ENCODE assay signal across 11 mouse cellular contexts in the genomic region with DNA sequence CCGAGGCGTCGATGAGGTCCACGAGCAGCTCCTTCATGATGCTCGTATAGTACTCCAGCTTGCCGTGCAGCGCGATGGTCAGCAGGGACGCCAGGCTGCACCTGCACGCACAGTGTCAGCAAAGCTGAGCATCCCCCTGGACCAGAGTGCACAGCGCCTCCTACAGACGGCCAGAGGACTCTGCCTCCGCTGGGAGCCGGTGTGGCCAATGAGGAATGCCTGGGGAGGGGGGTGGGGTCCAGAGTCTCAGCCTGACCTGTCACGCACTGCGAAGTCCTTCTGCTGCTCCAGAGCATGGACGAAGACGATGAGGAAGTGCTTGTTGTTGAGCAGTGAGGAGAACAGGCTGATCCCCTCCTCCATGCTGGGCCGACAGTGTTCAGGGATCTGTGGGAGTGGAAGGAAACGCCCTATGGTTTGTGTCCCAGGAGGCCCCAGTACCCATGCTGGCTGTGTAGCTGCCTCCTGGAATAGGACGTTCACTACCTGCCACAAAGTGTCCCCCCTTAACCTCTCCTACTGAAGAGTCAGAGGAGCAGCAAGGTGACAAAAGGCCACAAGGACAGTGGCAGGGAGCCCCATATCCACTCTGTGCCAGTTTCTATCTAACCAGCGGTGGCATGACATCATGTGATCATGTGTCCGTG. TPM values are rescaled to one million over a fixed set of nuclear protein-coding genes. Genes with fewer than 3 reads are reported as not detected.
DNase-seq lines count a peak whose midpoint lies in the region; ATAC-seq and TF ChIP-seq lines count a peak whose summit lies in the region.
"Had no signal": no experiment of that assay in that cellular context is flagged by ENCODE, and none has a peak within 500 bp of the region (broad histone marks: within the 10 kb centered on the region; RNA-seq: fewer than 3 reads in every experiment).

No protein-coding gene starts in this region.

- H3K9me3 ChIP-seq in heart, embryonic 16.5 days (replicated peaks; ENCODE audit: control insufficient read depth, low read length), result no peaks in the 10 kb centered on the region
- H3K9me3 ChIP-seq in midbrain, postnatal 0 days (ENCODE audit: low read length), result no peaks in the 10 kb centered on the region
- no peaks in the 10 kb centered on the region for H3K9me3 ChIP-seq in midbrain, embryonic 16.5 days (replicated peaks; ENCODE audit: control insufficient read depth, low read length, poor library complexity, severe bottlenecking)
- no peaks in the 10 kb centered on the region for H3K9me3 ChIP-seq in embryonic facial prominence, embryonic 10.5 days

- no peak for ATAC-seq in heart, embryonic 16.5 days (replicated peaks; ENCODE audit: extremely low read depth, insufficient read depth, low FRiP score)
- no peak for ATAC-seq in midbrain, postnatal 0 days (ENCODE audit: low FRiP score)
- ATAC-seq in midbrain, embryonic 16.5 days, result no peak

- WGBS in heart, embryonic 16.5 days, result 49% methylated on average over 23 of the region's 23 CpGs
- WGBS in midbrain, postnatal 0 days, result 42% methylated on average over 23 of the region's 23 CpGs
- 32% methylated on average over 23 of the region's 23 CpGs for WGBS in midbrain, embryonic 16.5 days
- 44% methylated on average over 23 of the region's 23 CpGs for WGBS in embryonic facial prominence, embryonic 10.5 days

- DNase-seq in heart, postnatal 36 days, result no peak
- DNase-seq in midbrain, postnatal 0 days (ENCODE audit: low spot score), result no peak
- DNase-seq in embryonic facial prominence, embryonic 10.5 days (ENCODE audit: low spot score), result peak; percentile 62
- DNase-seq in testis, postnatal 10 days (ENCODE audit: low spot score), result peak; percentile 61
- no peak for DNase-seq in adrenal gland, postnatal 4 days (ENCODE audit: low spot score in 2 of 2)
- DNase-seq: cerebellum, adult 8-10 months; gastrocnemius, postnatal 10 days had no signal

- 0 out of 2 replicates have a peak overlapping the region, but pooled peaks have one; percentile 11 for H3K9ac ChIP-seq in heart, embryonic 16.5 days (ENCODE audit: low read length)
- H3K9ac ChIP-seq in midbrain, postnatal 0 days (replicated peaks; ENCODE audit: low read length, poor library complexity, severe bottlenecking), result no peak overlapping the region
- no peak overlapping the region for H3K9ac ChIP-seq in midbrain, embryonic 16.5 days (ENCODE audit: low read depth, low read length)

- peaks cover 6% of the 10 kb centered on the region; the same call in 1 of the 2 replicates for H3K36me3 ChIP-seq in heart, embryonic 16.5 days (ENCODE audit: control insufficient read depth, insufficient read depth)
- no peaks in the 10 kb centered on the region for H3K36me3 ChIP-seq in midbrain, postnatal 0 days (ENCODE audit: insufficient read depth, low read length)
- H3K36me3 ChIP-seq in midbrain, embryonic 16.5 days (ENCODE audit: control insufficient read depth, insufficient read depth, low read length), result no peaks in the 10 kb centered on the region
- peaks cover 20% of the 10 kb centered on the region for H3K36me3 ChIP-seq in embryonic facial prominence, embryonic 10.5 days (replicated peaks)

- TF ChIP-seq CTCF in midbrain, postnatal 0 days (IDR thresholded peaks at IDR 0.05), result peak; percentile 54

- no peak overlapping the region for H3K27ac ChIP-seq in heart, embryonic 16.5 days (ENCODE audit: low read length)
- H3K27ac ChIP-seq in midbrain, postnatal 0 days (ENCODE audit: low read depth, low read length), result no peak overlapping the region
- H3K27ac ChIP-seq in midbrain, embryonic 16.5 days (ENCODE audit: low read length), result no peak overlapping the region
- H3K27ac ChIP-seq in embryonic facial prominence, embryonic 10.5 days (replicated peaks), result no peak overlapping the region

- no peak overlapping the region for H3K4me3 ChIP-seq in heart, embryonic 16.5 days (ENCODE audit: low read length)
- H3K4me3 ChIP-seq in midbrain, postnatal 0 days (ENCODE audit: low read depth, low read length), result no peak overlapping the region
- H3K4me3 ChIP-seq in midbrain, embryonic 16.5 days (ENCODE audit: low read depth, low read length), result no peak overlapping the region
- no peak overlapping the region for H3K4me3 ChIP-seq in embryonic facial prominence, embryonic 10.5 days

- intact Hi-C loops in heart, postnatal 36 days (cut with DNase I), result loop anchor here (2.0 kb wide), 1 partner anchor 32 kb away; the partner anchor contains the start of gene Plxnd1

- peak overlapping the region; percentile 19; the same call in 1 of the 2 replicates for H3K4me2 ChIP-seq in heart, embryonic 16.5 days (ENCODE audit: low read depth, low read length)
- no peak overlapping the region for H3K4me2 ChIP-seq in midbrain, postnatal 0 days (ENCODE audit: low read depth, low read length, poor library complexity, severe bottlenecking)
- no peak overlapping the region for H3K4me2 ChIP-seq in midbrain, embryonic 16.5 days (ENCODE audit: low read length)

- H3K4me1 ChIP-seq in heart, embryonic 16.5 days (ENCODE audit: control insufficient read depth, insufficient read depth, low read length), result peaks cover 19% of the 10 kb centered on the region
- no peaks in the 10 kb centered on the region; the same call in 1 of the 2 replicates for H3K4me1 ChIP-seq in midbrain, postnatal 0 days (ENCODE audit: insufficient read depth, low read length)
- no peaks in the 10 kb centered on the region for H3K4me1 ChIP-seq in midbrain, embryonic 16.5 days (ENCODE audit: control insufficient read depth, insufficient read depth, low read length)
- peaks cover 48% of the 10 kb centered on the region for H3K4me1 ChIP-seq in embryonic facial prominence, embryonic 10.5 days

- no peaks in the 10 kb centered on the region for H3K27me3 ChIP-seq in heart, embryonic 16.5 days (ENCODE audit: control insufficient read depth, insufficient read depth, low read length)
- H3K27me3 ChIP-seq in midbrain, postnatal 0 days (ENCODE audit: insufficient read depth, low read length), result no peaks in the 10 kb centered on the region
- H3K27me3 ChIP-seq in midbrain, embryonic 16.5 days (ENCODE audit: control insufficient read depth, insufficient read depth, low read depth, low read length), result no peaks in the 10 kb centered on the region
- peaks cover 17% of the 10 kb centered on the region for H3K27me3 ChIP-seq in embryonic facial prominence, embryonic 10.5 days (replicated peaks; ENCODE audit: low read depth, poor library complexity, severe bottlenecking)

RNA-seq across cellular contexts. Expression of gene H1foo, which starts 17.8 kb away (rescaled TPM):
- not detected in 2 replicates for polyA plus RNA-seq in heart, embryonic 16.5 days (2015; fragmentation: Nextera tagmentation; extraction: Ambion mirVana)
- total RNA-seq in heart, postnatal 36 days (2021), result not detected
- not detected in 2 replicates for total RNA-seq in midbrain, postnatal 0 days (2014; rRNA removed)
- not detected in 2 replicates for polyA plus RNA-seq in midbrain, postnatal 0 days (2015; fragmentation: Nextera tagmentation; extraction: Ambion mirVana)
- polyA plus RNA-seq in midbrain, embryonic 16.5 days (2015; fragmentation: Nextera tagmentation; extraction: Ambion mirVana), result not detected in 2 replicates
- polyA plus RNA-seq in embryonic facial prominence, embryonic 10.5 days (2016; fragmentation: Nextera tagmentation; extraction: Ambion mirVana), result not detected in 2 replicates
- total RNA-seq in adrenal gland, postnatal 4 days (2021), result not detected
- total RNA-seq: gastrocnemius, postnatal 10 days; layer of hippocampus, postnatal 14 days; monocyte, adult 5-6 weeks had no signal

RNA-seq across cellular contexts. Expression of gene Rho, which starts 31.0 kb away (rescaled TPM):
- polyA plus RNA-seq in heart, embryonic 16.5 days (2015; fragmentation: Nextera tagmentation; extraction: Ambion mirVana), result 0.16 TPM in 1 of 2 replicates, not detected in the other
- not detected for total RNA-seq in heart, postnatal 36 days (2021)
- total RNA-seq in midbrain, postnatal 0 days (2014; rRNA removed), result 0.11 TPM in 1 of 2 replicates, not detected in the other
- polyA plus RNA-seq in midbrain, postnatal 0 days (2015; fragmentation: Nextera tagmentation; extraction: Ambion mirVana), result 0.12 and 0.39 TPM in 2 replicates
- 0.14 and 0.36 TPM in 2 replicates for polyA plus RNA-seq in midbrain, embryonic 16.5 days (2015; fragmentation: Nextera tagmentation; extraction: Ambion mirVana)
- polyA plus RNA-seq in embryonic facial prominence, embryonic 10.5 days (2016; fragmentation: Nextera tagmentation; extraction: Ambion mirVana), result 0.33 and 0.51 TPM in 2 replicates
- 1 to 10 TPM in 1 of 2 experiments, under 1 TPM in 1; 0.70 to 1.1 TPM for total RNA-seq in adrenal gland, postnatal 4 days (2021)
- total RNA-seq: monocyte, adult 5-6 weeks had no signal

RNA-seq across cellular contexts. Expression of gene Plxnd1, which starts 32.2 kb away (rescaled TPM):
- 46.0 and 49.6 TPM in 2 replicates for polyA plus RNA-seq in heart, embryonic 16.5 days (2015; fragmentation: Nextera tagmentation; extraction: Ambion mirVana)
- 10 to 100 TPM; 69.9 to 74.6 TPM for total RNA-seq in heart, postnatal 36 days (2021)
- 14.9 and 17.3 TPM in 2 replicates for total RNA-seq in midbrain, postnatal 0 days (2014; rRNA removed)
- 2.8 and 4.4 TPM in 2 replicates for polyA plus RNA-seq in midbrain, postnatal 0 days (2015; fragmentation: Nextera tagmentation; extraction: Ambion mirVana)
- 7.5 and 7.7 TPM in 2 replicates for polyA plus RNA-seq in midbrain, embryonic 16.5 days (2015; fragmentation: Nextera tagmentation; extraction: Ambion mirVana)
- 26.8 and 28.1 TPM in 2 replicates for polyA plus RNA-seq in embryonic facial prominence, embryonic 10.5 days (2016; fragmentation: Nextera tagmentation; extraction: Ambion mirVana)
- 100 to 1,000 TPM; 237 to 271 TPM for total RNA-seq in adrenal gland, postnatal 4 days (2021)

Comparison
In these comparisons a context has a peak if more than half of its experiments do, and no peak if none do; other contexts are left out.
1. DNase-seq: peak in embryonic facial prominence, embryonic 10.5 days (single experiment) and testis, postnatal 10 days (single experiment); none in heart, postnatal 36 days (0 of 2), midbrain, postnatal 0 days (single experiment) and adrenal gland, postnatal 4 days (0 of 2).